Mouse (Mus musculus) stomach, postnatal 0 days (tissue): ENCODE results near the gene Carmil1.
A peak's percentile ranks its signal among the peaks of the same experiment; 100 is the strongest.

Experiments
- CTCF ChIP-seq: IDR thresholded peaks from 2 replicates; pipeline ENCODE4 v1.5.1; 2016; ENCODE audit warnings: antibody characterized with exemption, low read depth, mild to moderate bottlenecking, moderate library complexity
- EP300 ChIP-seq: optimal IDR thresholded peaks from 2 replicates; pipeline ENCODE3; 2016; ENCODE audit warnings: antibody characterized with exemption

- peak; percentile 93 for TF ChIP-seq CTCF
- TF ChIP-seq EP300: no peak
Observed at GRCm38 (mm10) chr13:24112689-24113348, 167.8 kb downstream of the Carmil1 start.
